Mouse (Mus musculus): ENCODE measurements around the gene Retreg1. TPM values are rescaled to one million over a fixed set of nuclear protein-coding genes. Genes with fewer than 3 reads are reported as not detected.

Retreg1 gene
- polyA plus RNA-seq, 1 experiment from 2014 or later = 37.8 TPM

- ATAC-seq = no peak
- no peak for TF ChIP-seq CTCF (IDR thresholded peaks at IDR 0.05; ENCODE audit: low read depth)
- H3K4me3 ChIP-seq (ENCODE audit: low read depth, low read length) = no peak overlapping the region
These were observed 21.0 kb upstream of the Retreg1 start for GRCm38 (mm10) chr15:25821981-25822380.

DNA sequence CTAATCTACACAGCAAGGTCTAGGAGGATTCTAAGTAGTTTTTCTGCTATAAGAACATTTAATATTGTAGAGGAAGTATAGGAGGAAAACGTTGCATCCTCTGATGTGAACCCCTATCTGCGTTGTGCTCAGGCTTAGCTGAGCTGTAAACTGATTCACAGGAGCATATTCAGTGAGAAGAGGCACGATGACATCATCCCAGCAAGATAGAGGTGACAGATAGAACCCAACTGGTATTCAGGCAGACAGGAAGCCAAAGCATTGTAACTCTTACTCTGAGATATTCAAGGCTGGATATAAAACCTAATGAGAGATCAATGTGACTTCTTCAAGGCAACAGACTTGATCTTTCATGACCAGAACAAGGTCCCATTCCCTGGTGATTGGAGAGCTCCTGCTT lies 20.3 kb upstream of the Retreg1 start:
- no peak overlapping the region for H3K4me3 ChIP-seq (ENCODE audit: low read depth, low read length)
- no peak overlapping the region for H3K9ac ChIP-seq (ENCODE audit: low read depth, low read length)
- H3K27me3 ChIP-seq (replicated peaks; ENCODE audit: control insufficient read depth, insufficient read depth, low read length) = no peaks in the 10 kb centered on the region
- WGBS = 56% methylated on average over 3 of the region's 3 CpGs
- H3K36me3 ChIP-seq (ENCODE audit: control insufficient read depth, insufficient read depth) = no peaks in the 10 kb centered on the region
- H3K27ac ChIP-seq (ENCODE audit: low read depth, low read length) = no peak overlapping the region
- ATAC-seq = no peak
- no peaks in the 10 kb centered on the region for H3K4me1 ChIP-seq (replicated peaks; ENCODE audit: control insufficient read depth, insufficient read depth, low read length)
- no peak overlapping the region for H3K4me2 ChIP-seq (replicated peaks; ENCODE audit: low read depth)
- H3K9me3 ChIP-seq (ENCODE audit: control insufficient read depth) = no peaks in the 10 kb centered on the region
- no peak for TF ChIP-seq CTCF (IDR thresholded peaks at IDR 0.05; ENCODE audit: low read depth)

More at GRCm38 (mm10) chr15:25821981-25822380, 21.0 kb upstream of the Retreg1 start:
- no peaks in the 10 kb centered on the region for H3K9me3 ChIP-seq (ENCODE audit: control insufficient read depth)
- no peak overlapping the region for H3K9ac ChIP-seq (ENCODE audit: low read depth, low read length)
- no peaks in the 10 kb centered on the region for H3K27me3 ChIP-seq (replicated peaks; ENCODE audit: control insufficient read depth, insufficient read depth, low read length)
- no peaks in the 10 kb centered on the region for H3K4me1 ChIP-seq (replicated peaks; ENCODE audit: control insufficient read depth, insufficient read depth, low read length)
- H3K36me3 ChIP-seq (ENCODE audit: control insufficient read depth, insufficient read depth) = no peaks in the 10 kb centered on the region
- no peak overlapping the region for H3K27ac ChIP-seq (ENCODE audit: low read depth, low read length)
- H3K4me2 ChIP-seq (replicated peaks; ENCODE audit: low read depth) = no peak overlapping the region

DNA sequence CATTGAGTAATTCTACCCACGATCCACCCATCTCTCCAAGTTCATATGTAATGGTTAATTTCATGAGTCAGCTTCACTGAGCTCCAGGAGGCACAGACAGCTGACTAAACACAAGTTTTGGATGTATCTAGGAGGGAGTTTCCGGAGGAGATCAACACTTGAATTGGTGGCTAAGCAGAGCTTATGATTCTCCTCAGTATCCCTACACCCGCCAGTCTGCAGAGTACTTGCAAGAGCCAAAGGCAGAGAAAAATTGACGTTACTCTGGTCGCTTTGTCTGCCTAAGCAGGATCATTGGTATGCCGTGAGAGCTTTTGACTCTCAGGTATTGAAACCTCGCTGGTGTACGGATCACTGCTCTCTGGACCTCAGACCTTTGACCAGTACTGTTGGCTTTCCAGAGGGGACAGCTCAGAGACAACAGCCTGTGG lies 16.4 kb upstream of the Retreg1 start:
- TF ChIP-seq CTCF (IDR thresholded peaks at IDR 0.05; ENCODE audit: low read depth) = no peak

DNA sequence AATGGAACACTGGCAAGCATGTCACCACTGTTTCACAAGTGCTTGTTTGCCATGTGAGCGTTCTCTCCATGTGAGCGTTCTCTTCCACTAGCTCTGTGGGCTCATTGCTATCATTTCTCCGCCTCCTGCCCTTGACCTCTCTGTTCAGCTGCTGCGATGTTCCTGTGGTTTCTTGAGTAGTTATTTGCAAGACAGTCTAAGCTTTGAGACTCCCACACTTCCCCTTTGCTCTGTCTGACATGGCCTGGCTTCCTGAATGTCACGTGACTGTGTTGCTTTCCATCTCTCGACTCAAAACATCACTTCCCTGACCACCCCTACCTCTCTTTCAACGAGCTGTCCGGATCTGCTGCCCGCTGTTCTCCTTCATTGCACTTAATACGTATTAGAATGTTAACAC lies 14.5 kb upstream of the Retreg1 start:
- Histone ChIP-seq H3K9me3 (ENCODE audit: control insufficient read depth) (no peaks in the 10 kb centered on the region), H3K9ac (ENCODE audit: low read depth, low read length) (no peak overlapping the region), H3K4me2 (replicated peaks; ENCODE audit: low read depth) (no peak overlapping the region), H3K27ac (ENCODE audit: low read depth, low read length) (no peak overlapping the region), H3K4me1 (replicated peaks; ENCODE audit: control insufficient read depth, insufficient read depth, low read length) (no peaks in the 10 kb centered on the region), H3K27me3 (replicated peaks; ENCODE audit: control insufficient read depth, insufficient read depth, low read length) (no peaks in the 10 kb centered on the region), H3K36me3 (ENCODE audit: control insufficient read depth, insufficient read depth) (no peaks in the 10 kb centered on the region), H3K4me3 (ENCODE audit: low read depth, low read length) (no peak overlapping the region)
- ATAC-seq = no peak
- 74% methylated on average over 10 of the region's 10 CpGs for WGBS
- no peak for TF ChIP-seq CTCF (IDR thresholded peaks at IDR 0.05; ENCODE audit: low read depth)

More for the DNA sequence above, 16.4 kb upstream of the Retreg1 start:
- no peak overlapping the region for H3K4me2 ChIP-seq (replicated peaks; ENCODE audit: low read depth)
- no peak overlapping the region for H3K4me3 ChIP-seq (ENCODE audit: low read depth, low read length)
- no peaks in the 10 kb centered on the region for H3K9me3 ChIP-seq (ENCODE audit: control insufficient read depth)
- no peaks in the 10 kb centered on the region for H3K4me1 ChIP-seq (replicated peaks; ENCODE audit: control insufficient read depth, insufficient read depth, low read length)
- ATAC-seq = no peak
- no peak overlapping the region for H3K27ac ChIP-seq (ENCODE audit: low read depth, low read length)
- no peaks in the 10 kb centered on the region for H3K36me3 ChIP-seq (ENCODE audit: control insufficient read depth, insufficient read depth)
- no peak overlapping the region for H3K9ac ChIP-seq (ENCODE audit: low read depth, low read length)
- WGBS = 80% methylated on average over 8 of the region's 8 CpGs
- no peaks in the 10 kb centered on the region for H3K27me3 ChIP-seq (replicated peaks; ENCODE audit: control insufficient read depth, insufficient read depth, low read length)

DNA sequence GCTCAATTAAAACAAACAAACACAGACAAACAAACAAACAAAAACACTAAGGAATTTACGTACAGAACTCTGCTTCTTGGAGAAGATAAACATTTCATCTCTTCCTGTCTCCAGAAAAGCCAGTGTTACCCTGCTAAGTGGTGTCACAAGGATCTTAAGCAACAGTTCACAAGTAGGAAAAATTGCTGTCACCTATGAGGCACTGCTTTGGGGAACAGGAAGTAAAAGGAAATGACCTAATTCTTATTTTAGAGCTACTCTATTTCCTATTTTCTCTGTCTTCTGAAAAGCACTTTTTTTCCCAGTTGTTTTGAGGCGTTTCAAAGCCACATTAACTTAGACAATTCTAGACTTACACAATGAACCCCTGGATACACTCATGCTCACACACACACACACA lies 12.6 kb upstream of the Retreg1 start:
- no peak overlapping the region for H3K27ac ChIP-seq (ENCODE audit: low read depth, low read length)
- WGBS = 65% methylated on average over 2 of the region's 2 CpGs

GRCm38 (mm10) chr15:25834282-25834681 lies 8.7 kb upstream of the Retreg1 start:
- H3K9ac ChIP-seq (ENCODE audit: low read depth, low read length) = no peak overlapping the region
- no peaks in the 10 kb centered on the region for H3K27me3 ChIP-seq (replicated peaks; ENCODE audit: control insufficient read depth, insufficient read depth, low read length)
- WGBS = 76% methylated on average over 2 of the region's 2 CpGs
- H3K36me3 ChIP-seq (ENCODE audit: control insufficient read depth, insufficient read depth) = no peaks in the 10 kb centered on the region
- no peaks in the 10 kb centered on the region for H3K4me1 ChIP-seq (replicated peaks; ENCODE audit: control insufficient read depth, insufficient read depth, low read length)
- no peak for ATAC-seq
- H3K27ac ChIP-seq (ENCODE audit: low read depth, low read length) = no peak overlapping the region
- H3K9me3 ChIP-seq (ENCODE audit: control insufficient read depth) = no peaks in the 10 kb centered on the region
- TF ChIP-seq CTCF (IDR thresholded peaks at IDR 0.05; ENCODE audit: low read depth) = no peak
- no peak overlapping the region for H3K4me2 ChIP-seq (replicated peaks; ENCODE audit: low read depth)
- no peak overlapping the region for H3K4me3 ChIP-seq (ENCODE audit: low read depth, low read length)

More for the DNA sequence above, 12.6 kb upstream of the Retreg1 start:
- H3K4me1 ChIP-seq (replicated peaks; ENCODE audit: control insufficient read depth, insufficient read depth, low read length) = no peaks in the 10 kb centered on the region
- no peaks in the 10 kb centered on the region for H3K27me3 ChIP-seq (replicated peaks; ENCODE audit: control insufficient read depth, insufficient read depth, low read length)
- H3K9ac ChIP-seq (ENCODE audit: low read depth, low read length) = no peak overlapping the region
- H3K4me3 ChIP-seq (ENCODE audit: low read depth, low read length) = no peak overlapping the region
- H3K36me3 ChIP-seq (ENCODE audit: control insufficient read depth, insufficient read depth) = no peaks in the 10 kb centered on the region
- H3K9me3 ChIP-seq (ENCODE audit: control insufficient read depth) = no peaks in the 10 kb centered on the region
- H3K4me2 ChIP-seq (replicated peaks; ENCODE audit: low read depth) = no peak overlapping the region
- no peak for TF ChIP-seq CTCF (IDR thresholded peaks at IDR 0.05; ENCODE audit: low read depth)
- no peak for ATAC-seq
